Mouse (Mus musculus) MEL (cell line): ENCODE measurements around the gene Slc25a17. TPM values are rescaled to one million over a fixed set of nuclear protein-coding genes. Genes with fewer than 3 reads are reported as not detected.

Experiments used
- DNase-seq: peaks from one replicate; pipeline ENCODE4 v3.0.0; 2011; ENCODE audit warnings: low read depth, low spot score
- H3K27ac ChIP-seq: 2 replicates; pipeline ENCODE4 v1.5.1; 2012; ENCODE audit warnings: low read depth, mild to moderate bottlenecking, control low read depth, low read length, moderate library complexity; ENCODE audit not compliant: control insufficient read depth
- H3K27me3 ChIP-seq, 2 experiments: fragments of 150-350 bp in 1 of 2; sonication (generic) in 1 of 2; 2 replicates each; pipeline ENCODE4 v1.6.1; 2012; ENCODE audit warnings: low read length in 2 of 2, mild to moderate bottlenecking in 2 of 2, improper control_type of control experiment in 1 of 2, moderate library complexity in 1 of 2; ENCODE audit not compliant: insufficient read depth in 2 of 2, control insufficient read depth in 1 of 2
- H3K36me3 ChIP-seq, 2 experiments: 2 replicates each; pipeline ENCODE4 v1.6.1; 2012 to 2014; ENCODE audit warnings: low read length in 2 of 2, improper control_type of control experiment in 1 of 2, inconsistent platforms in 1 of 2, mild to moderate bottlenecking in 1 of 2; ENCODE audit not compliant: insufficient read depth in 2 of 2, control insufficient read depth in 1 of 2
- H3K4me1 ChIP-seq, 2 experiments: fragments of 150-350 bp in 1 of 2; sonication (generic) in 1 of 2; 2 replicates each; pipeline ENCODE4 v1.6.1; 2012; ENCODE audit warnings: low read length in 2 of 2, improper control_type of control experiment in 1 of 2, mild to moderate bottlenecking in 1 of 2; ENCODE audit not compliant: insufficient read depth in 2 of 2, control insufficient read depth in 1 of 2
- H3K4me3 ChIP-seq, 2 experiments: fragments of 150-350 bp in 1 of 2; sonication (generic) in 1 of 2; 2 replicates each; pipeline ENCODE4 v1.5.1; 2012; ENCODE audit warnings: low read depth in 2 of 2, low read length in 2 of 2, mild to moderate bottlenecking in 2 of 2, moderate library complexity in 2 of 2, control low read depth in 1 of 2, improper control_type of control experiment in 1 of 2; ENCODE audit not compliant: control insufficient read depth in 1 of 2, insufficient read depth in 1 of 2
- H3K79me2 ChIP-seq: 2 replicates; pipeline ENCODE4 v1.6.1; 2012; ENCODE audit warnings: mild to moderate bottlenecking, low read length, moderate library complexity; ENCODE audit not compliant: control insufficient read depth, poor library complexity, insufficient read depth
- H3K9ac ChIP-seq: 2 replicates; pipeline ENCODE4 v1.6.1; 2012; ENCODE audit warnings: low read depth, mild to moderate bottlenecking, control low read depth, low read length, moderate library complexity; ENCODE audit not compliant: control insufficient read depth, poor library complexity, severe bottlenecking
- H3K9me3 ChIP-seq: fragments of 150-350 bp; sonication (generic); replicated peaks from 2 replicates; pipeline ENCODE4 v1.6.1; 2012; ENCODE audit warnings: mild to moderate bottlenecking, low read length, improper control_type of control experiment, moderate library complexity; ENCODE audit not compliant: insufficient read depth
- BHLHE40 ChIP-seq: IDR thresholded peaks from 2 replicates; pipeline ENCODE4 v1.6.1; 2012; ENCODE audit warnings: low read depth, mild to moderate bottlenecking, inconsistent platforms, low read length, improper control_type of control experiment, borderline replicate concordance
- CHD2 ChIP-seq: IDR thresholded peaks from 2 replicates; pipeline ENCODE4 v1.6.1; 2011; ENCODE audit warnings: low read length, improper control_type of control experiment
- E2F4 ChIP-seq: IDR thresholded peaks from 2 replicates; pipeline ENCODE4 v1.6.1; 2011; ENCODE audit warnings: low read depth, low read length, improper control_type of control experiment, borderline replicate concordance
- EP300 ChIP-seq, 2 experiments: IDR thresholded peaks; 2 replicates each; pipeline ENCODE4 v1.6.1; 2011; ENCODE audit warnings: improper control_type of control experiment in 2 of 2, low read length in 2 of 2, low read depth in 1 of 2, mild to moderate bottlenecking in 1 of 2
- GABPA ChIP-seq: IDR thresholded peaks from 2 replicates; pipeline ENCODE4 v1.6.1; 2012; ENCODE audit warnings: low read depth, mild to moderate bottlenecking, inconsistent platforms, low read length, improper control_type of control experiment, moderate library complexity
- HCFC1 ChIP-seq: IDR thresholded peaks from 2 replicates; pipeline ENCODE4 v1.6.1; 2012; ENCODE audit warnings: low read depth, mild to moderate bottlenecking, inconsistent platforms, low read length, improper control_type of control experiment, moderate library complexity
- JUND ChIP-seq: IDR thresholded peaks from 2 replicates; pipeline ENCODE4 v1.6.1; 2011; ENCODE audit warnings: low read depth, mild to moderate bottlenecking, improper control_type of control experiment, low read length
- MAFK ChIP-seq: IDR thresholded peaks from 2 replicates; pipeline ENCODE4 v1.6.1; 2011; ENCODE audit warnings: low read depth, mild to moderate bottlenecking, low read length, improper control_type of control experiment, borderline replicate concordance
- MAX ChIP-seq: IDR thresholded peaks from 2 replicates; pipeline ENCODE4 v1.6.1; 2011; ENCODE audit warnings: low read length, improper control_type of control experiment
- MAZ ChIP-seq: IDR thresholded peaks from 2 replicates; pipeline ENCODE4 v1.6.1; 2012; ENCODE audit warnings: low read depth, mild to moderate bottlenecking, inconsistent platforms, low read length, improper control_type of control experiment
- MEF2A ChIP-seq: IDR thresholded peaks from 2 replicates; pipeline ENCODE4 v1.6.1; 2014; ENCODE audit warnings: low read depth, mild to moderate bottlenecking, inconsistent platforms, low read length, improper control_type of control experiment; ENCODE audit not compliant: poor library complexity, insufficient replicate concordance, severe bottlenecking; ENCODE audit errors: extremely low read depth
- POLR2AphosphoS2 ChIP-seq: IDR thresholded peaks from 2 replicates; pipeline ENCODE4 v1.6.1; 2011; ENCODE audit warnings: low read length, improper control_type of control experiment
- RAD21 ChIP-seq: IDR thresholded peaks from 2 replicates; pipeline ENCODE4 v1.6.1; 2011; ENCODE audit warnings: mild to moderate bottlenecking, low read depth, low read length, improper control_type of control experiment
- SIN3A ChIP-seq: IDR thresholded peaks from 2 replicates; pipeline ENCODE4 v1.6.1; 2012; ENCODE audit warnings: low read length, improper control_type of control experiment, inconsistent platforms
- SMC3 ChIP-seq: IDR thresholded peaks from 2 replicates; pipeline ENCODE4 v1.6.1; 2011; ENCODE audit warnings: low read depth, low read length, improper control_type of control experiment
- TAL1 ChIP-seq: IDR thresholded peaks from 2 replicates; pipeline ENCODE4 v1.6.1; 2012; ENCODE audit warnings: mild to moderate bottlenecking, inconsistent platforms, low read length, moderate library complexity, mixed read lengths
- TBP ChIP-seq: IDR thresholded peaks from 2 replicates; pipeline ENCODE4 v1.8.0; 2011; ENCODE audit warnings: low read depth, low read length, improper control_type of control experiment
- UBTF ChIP-seq: IDR thresholded peaks from 2 replicates; pipeline ENCODE4 v1.6.1; 2012; ENCODE audit warnings: low read depth, mild to moderate bottlenecking, inconsistent platforms, low read length, improper control_type of control experiment, moderate library complexity, borderline replicate concordance; ENCODE audit not compliant: insufficient read depth
- ZKSCAN1 ChIP-seq: IDR thresholded peaks from 2 replicates; pipeline ENCODE4 v1.6.1; 2012; ENCODE audit warnings: low read depth, mild to moderate bottlenecking, inconsistent platforms, low read length, improper control_type of control experiment, moderate library complexity
- polyA plus RNA-seq, 2 experiments: library from polyadenylated mRNA; stranded (reverse) in 1 of 2; unstranded in 1 of 2; fragments of >175 nt in 1 of 2; fragments of >200 nt in 1 of 2; gene quantifications; 2 replicates each; pipeline versions ENCODE4 v1.2.1 to v1.2.4; 2012; ENCODE audit warnings: low replicate concordance in 2 of 2, low read depth in 1 of 2; ENCODE audit not compliant: insufficient read length in 2 of 2, insufficient read depth in 1 of 2, missing spikeins in 1 of 2
- total RNA-seq: library from RNA; depleted of rRNA; stranded (reverse); fragments of 300-350 nt; gene quantifications from 2 replicates; pipeline ENCODE4 v1.2.3, GENCODE M21; 2012

Slc25a17 gene
- total and polyA plus RNA-seq, 3 experiments, result 40.6 to 64.1 TPM; not detected in 1

GRCm38 (mm10) chr15:81341426-81341825, 19.2 kb downstream of the Slc25a17 start:
- TF ChIP-seq TBP (no peak), E2F4 (no peak), TAL1 (no peak), ZKSCAN1 (no peak), SMC3 (no peak), BHLHE40 (no peak), JUND (no peak), CHD2 (no peak), SIN3A (no peak), MAZ (no peak), MAFK (no peak), RAD21 (no peak), MEF2A (no peak)
- Histone ChIP-seq H3K27me3 (no peaks in the 10 kb centered on the region), H3K9ac (no peak overlapping the region), H3K36me3 (peaks cover 0 to 7% of the 10 kb centered on the region in 2 experiments; a peak in 2 of 4 replicates), H3K4me3 (no peak overlapping the region), H3K27ac (no peak overlapping the region), H3K4me1 (no peaks in the 10 kb centered on the region), H3K79me2 (no peaks in the 10 kb centered on the region), H3K9me3 (no peaks in the 10 kb centered on the region)
- DNase-seq, result no peak

GRCm38 (mm10) chr15:81339158-81339557, 21.5 kb downstream of the Slc25a17 start:
- H3K27me3 ChIP-seq, result no peaks in the 10 kb centered on the region
- no peak overlapping the region for H3K4me3 ChIP-seq
- no peak overlapping the region for H3K9ac ChIP-seq
- H3K36me3 ChIP-seq, result peaks cover 3 to 10% of the 10 kb centered on the region in 2 experiments
- TF ChIP-seq POLR2AphosphoS2, result no peak
- TF ChIP-seq UBTF, result no peak
- no peak for TF ChIP-seq GABPA
- TF ChIP-seq HCFC1, result no peak
- TF ChIP-seq MAX, result no peak
- no peak for TF ChIP-seq EP300 (IDR thresholded peaks at IDR 0.05; ENCODE audit: low read depth in 1 of 2, low read length in 2 of 2)
- DNase-seq, result no peak
- H3K9me3 ChIP-seq, result no peaks in the 10 kb centered on the region
- H3K4me1 ChIP-seq, result peaks cover 0 to 5% of the 10 kb centered on the region in 2 experiments; a peak in 1 of 4 replicates
- H3K27ac ChIP-seq, result no peak overlapping the region
- H3K79me2 ChIP-seq, result no peaks in the 10 kb centered on the region
